Mouse (Mus musculus) splenic B cell, adult 2 months (primary cell): Measurements from ENCODE around the gene Sugt1.
A peak's percentile ranks its signal among the peaks of the same experiment; 100 is the strongest.

Experiments used
- DNase-seq: peaks from one replicate; pipeline ENCODE4 v3.0.0-alpha.2; 2011; ENCODE audit warnings: low read depth, low spot score
- H3K27me3 ChIP-seq: 2 replicates; pipeline ENCODE4 v1.6.1; 2012; ENCODE audit warnings: mild to moderate bottlenecking, low read length, moderate library complexity, mixed read lengths; ENCODE audit not compliant: control insufficient read depth, poor library complexity, insufficient read depth, severe bottlenecking
- H3K36me3 ChIP-seq: 2 replicates; pipeline ENCODE4 v1.6.1; 2012; ENCODE audit warnings: mild to moderate bottlenecking, low read length, moderate library complexity, mixed read lengths; ENCODE audit not compliant: control insufficient read depth, poor library complexity, insufficient read depth, severe bottlenecking

Sugt1 gene

GRCm38 (mm10) chr14:79587139-79587851 is at the start of gene Sugt1:
TSS of gene Sugt1 (plus strand) at chr14:79587691.
- DNase-seq, result peak; percentile 96
- Histone ChIP-seq H3K36me3 (peaks cover under 1% of the 10 kb centered on the region), H3K27me3 (no peaks in the 10 kb centered on the region)

- Histone ChIP-seq H3K36me3 (peaks cover 8% of the 10 kb centered on the region), H3K27me3 (no peaks in the 10 kb centered on the region)
- no peak for DNase-seq
These were observed 49.6 kb upstream of the Sugt1 start for GRCm38 (mm10) chr14:79537921-79538320.

GRCm38 (mm10) chr14:79541606-79542005 is 45.9 kb upstream of the Sugt1 start:
- H3K27me3 ChIP-seq, result no peaks in the 10 kb centered on the region
- no peak for DNase-seq
- peaks cover 7% of the 10 kb centered on the region for H3K36me3 ChIP-seq

- Histone ChIP-seq H3K27me3 (no peaks in the 10 kb centered on the region), H3K36me3 (peaks cover 2% of the 10 kb centered on the region; the same call in 1 of the 2 replicates)
- DNase-seq, result no peak
These were observed 38.1 kb upstream of the Sugt1 start for GRCm38 (mm10) chr14:79549343-79549742.

- no peaks in the 10 kb centered on the region for H3K27me3 ChIP-seq
- no peak for DNase-seq
- H3K36me3 ChIP-seq, result peaks cover 2% of the 10 kb centered on the region; the same call in 1 of the 2 replicates
These were observed 35.6 kb upstream of the Sugt1 start for GRCm38 (mm10) chr14:79551929-79552328.

- H3K27me3 ChIP-seq, result no peaks in the 10 kb centered on the region
- peaks cover 2% of the 10 kb centered on the region; the same call in 1 of the 2 replicates for H3K36me3 ChIP-seq
- DNase-seq, result peak; percentile 60
These were observed 34.6 kb upstream of the Sugt1 start for GRCm38 (mm10) chr14:79552854-79553253.

- Histone ChIP-seq H3K36me3 (peaks cover 18% of the 10 kb centered on the region), H3K27me3 (no peaks in the 10 kb centered on the region)
- DNase-seq, result peak; percentile 41
These were observed 29.7 kb upstream of the Sugt1 start for GRCm38 (mm10) chr14:79557796-79558195.

- peak; percentile 74 for DNase-seq
- H3K27me3 ChIP-seq, result no peaks in the 10 kb centered on the region
- peaks cover 34% of the 10 kb centered on the region for H3K36me3 ChIP-seq
These were observed 24.7 kb upstream of the Sugt1 start for GRCm38 (mm10) chr14:79562745-79563144.

- peak; percentile 32 for DNase-seq
- H3K27me3 ChIP-seq, result no peaks in the 10 kb centered on the region
- H3K36me3 ChIP-seq, result peaks cover 39% of the 10 kb centered on the region
These were observed 22.7 kb upstream of the Sugt1 start for GRCm38 (mm10) chr14:79564784-79565183.

- peaks cover 30% of the 10 kb centered on the region for H3K36me3 ChIP-seq
- H3K27me3 ChIP-seq, result no peaks in the 10 kb centered on the region
- DNase-seq, result no peak
These were observed 13.9 kb upstream of the Sugt1 start for GRCm38 (mm10) chr14:79573482-79574191.

GRCm38 (mm10) chr14:79574361-79574760 is 13.1 kb upstream of the Sugt1 start:
- peaks cover 26% of the 10 kb centered on the region for H3K36me3 ChIP-seq
- no peaks in the 10 kb centered on the region for H3K27me3 ChIP-seq
- no peak for DNase-seq

GRCm38 (mm10) chr14:79583526-79584245 is 3.8 kb upstream of the Sugt1 start:
- no peak for DNase-seq
- Histone ChIP-seq H3K36me3 (peaks cover 7% of the 10 kb centered on the region), H3K27me3 (no peaks in the 10 kb centered on the region)

GRCm38 (mm10) chr14:79586499-79587138 is 872 bp upstream of the Sugt1 start:
- no peaks in the 10 kb centered on the region for H3K27me3 ChIP-seq
- no peak for DNase-seq
- peaks cover 2% of the 10 kb centered on the region for H3K36me3 ChIP-seq

- Histone ChIP-seq H3K36me3 (peaks cover 5% of the 10 kb centered on the region), H3K27me3 (no peaks in the 10 kb centered on the region)
- DNase-seq, result no peak
These were observed 350 bp downstream of the Sugt1 start for GRCm38 (mm10) chr14:79587852-79588229.
